Mouse (Mus musculus) heart, embryonic 16.5 days (tissue): ENCODE measurements around the gene Zfp934. TPM values are rescaled to one million over a fixed set of nuclear protein-coding genes. Genes with fewer than 3 reads are reported as not detected.
"Not testable (repeated sequence)": the region's sequence is repeated elsewhere in the genome, so short reads cannot be mapped to it uniquely, and the experiment has no call there.

ENCODE experiments used
- ATAC-seq: fragments of 200-750 bp; cut with Nextera tagmentation; replicated peaks from 2 replicates; pipeline ENCODE4 v1.8.0; 2017; ENCODE audit warnings: moderate number of reproducible peaks; ENCODE audit not compliant: insufficient read depth, low FRiP score; ENCODE audit errors: extremely low read depth
- H3K27ac ChIP-seq: fragments of 300-500 bp; sonication (generic); 2 replicates; pipeline ENCODE4 v1.5.1; 2014; ENCODE audit warnings: mild to moderate bottlenecking, low read length, control low read depth, moderate library complexity
- H3K27me3 ChIP-seq: fragments of 300-500 bp; sonication (generic); 2 replicates; pipeline ENCODE4 v1.6.1; 2014; ENCODE audit warnings: low read length, mixed read lengths; ENCODE audit not compliant: control insufficient read depth, insufficient read depth
- H3K36me3 ChIP-seq: fragments of 300-500 bp; sonication (generic); 2 replicates; pipeline ENCODE4 v1.6.1; 2014; ENCODE audit not compliant: control insufficient read depth, insufficient read depth
- H3K4me1 ChIP-seq: fragments of 300-500 bp; sonication (generic); 2 replicates; pipeline ENCODE4 v1.6.1; 2014; ENCODE audit warnings: low read length, mixed read lengths; ENCODE audit not compliant: control insufficient read depth, insufficient read depth
- H3K4me2 ChIP-seq: fragments of 300-500 bp; sonication (generic); 2 replicates; pipeline ENCODE4 v1.6.1; 2014; ENCODE audit warnings: low read depth, mild to moderate bottlenecking, control low read depth, low read length
- H3K4me3 ChIP-seq: fragments of 300-500 bp; sonication (generic); 2 replicates; pipeline ENCODE4 v1.5.1; 2014; ENCODE audit warnings: mild to moderate bottlenecking, control low read depth, low read length
- H3K9ac ChIP-seq: fragments of 300-500 bp; sonication (generic); 2 replicates; pipeline ENCODE4 v1.6.1; 2014; ENCODE audit warnings: low read length, control low read depth
- H3K9me3 ChIP-seq: fragments of 300-500 bp; sonication (generic); replicated peaks from 2 replicates; pipeline ENCODE4 v1.6.1; 2016; ENCODE audit warnings: low read length; ENCODE audit not compliant: control insufficient read depth
- WGBS: fragments of 180-500 bp; shearing (Covaris S2); extraction: QIAGEN DNeasy Blood & Tissue Kit; methylation state at CpG from one replicate; pipeline ENCODE4 v1.1.7; 2014; 5-methylcytosine and 5-hydroxymethylcytosine counted together
- microRNA-seq: library from miRNA; unstranded; fragments of <30 nt; microRNA quantifications from one replicate; pipeline ENCODE4, GENCODE M21; 2017
- polyA plus RNA-seq: library from polyadenylated mRNA; unstranded; fragments of >200 nt; fragmentation: Nextera tagmentation; extraction: Ambion mirVana; gene quantifications from 2 replicates; pipeline ENCODE4 v1.2.1, GENCODE M21; 2015

The Zfp934 gene
- polyA plus RNA-seq, 1 experiment from 2014 or later: 14.7 TPM

DNA sequence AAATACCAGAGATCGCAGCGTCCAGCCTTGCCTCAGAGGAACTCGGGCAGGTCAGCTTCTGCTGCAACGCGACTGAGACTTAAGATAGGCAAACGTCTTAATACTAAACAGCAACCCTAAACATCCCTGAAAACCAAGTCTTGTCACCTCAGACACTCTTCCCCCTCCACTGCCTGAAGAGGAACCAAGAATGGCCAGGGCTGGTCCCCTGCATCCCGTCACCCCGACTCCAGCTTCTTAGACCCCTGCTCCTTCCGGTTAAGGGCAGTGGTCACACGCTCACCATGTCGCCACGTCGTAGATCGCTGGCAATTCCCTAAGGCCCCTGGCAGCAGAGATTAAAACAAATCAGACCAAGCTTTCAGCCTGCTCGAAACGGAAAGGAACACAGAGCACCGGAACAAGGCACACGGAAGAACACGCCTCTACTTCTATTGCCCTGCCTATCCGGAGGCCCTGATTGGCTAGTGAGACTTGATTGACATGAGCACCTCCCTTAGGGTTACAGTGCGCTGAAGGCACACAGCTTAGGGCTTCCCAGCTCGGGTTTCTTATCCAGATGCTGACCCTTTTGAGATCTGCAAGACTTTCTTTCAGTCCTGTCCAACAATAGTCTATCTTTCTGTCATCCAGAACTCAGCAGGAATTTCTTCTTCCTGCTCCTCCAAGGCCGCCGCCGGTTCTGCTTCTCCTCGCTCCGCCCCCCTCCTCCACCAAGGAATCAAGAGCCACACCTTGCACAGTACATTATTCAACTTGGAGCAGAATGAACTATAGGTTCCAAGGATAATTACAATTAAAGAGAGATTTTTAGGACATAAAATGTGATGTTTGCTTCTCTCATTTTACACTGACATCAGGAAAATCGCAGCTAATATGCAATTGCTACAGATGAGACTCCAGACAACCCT, 104.3 kb downstream of the Zfp934 start, which contains the start of gene Gm49359:
Gm49359 (minus strand) TSS at position 409 of the 911 bp plus-strand sequence.
- ATAC-seq: peak; percentile 99
- 1% methylated on average over 28 of the region's 28 CpGs for WGBS

More for the DNA sequence above, 104.3 kb downstream of the Zfp934 start, which contains the start of gene Gm49359:
- Histone ChIP-seq H3K4me2 (peak within 1 kb of the TSS; percentile 59), H3K9ac (peak within 1 kb of the TSS; percentile 83), H3K27ac (peak within 1 kb of the TSS; percentile 81), H3K4me3 (peak within 1 kb of the TSS; percentile 76)
- H3K9me3 ChIP-seq, H3K27me3 ChIP-seq, H3K36me3 ChIP-seq, H3K4me1 ChIP-seq: not testable (repeated sequence)

Small RNAs within 50 kb of the gene (microRNA-seq; reads per million reads assigned to microRNA genes)
- not detected for gene Gm22256

Other genes with a start within 250 kb of the Zfp934 start
- 4.0 and 4.6 TPM in 2 replicates for gene Gm3604, start 188.0 kb downstream of the Zfp934 start, polyA plus RNA-seq
- 9.1 and 9.6 TPM in 2 replicates for gene Gm49359, start 104.4 kb downstream of the Zfp934 start, polyA plus RNA-seq
- 0.26 TPM in 1 of 2 replicates, not detected in the other for gene Zfp935, start 12.7 kb downstream of the Zfp934 start, polyA plus RNA-seq
- 5.9 and 6.5 TPM in 2 replicates for gene 6720489N17Rik, start 53.0 kb upstream of the Zfp934 start, polyA plus RNA-seq
- gene Platr25, start 189.5 kb upstream of the Zfp934 start, polyA plus RNA-seq: 12.7 and 14.3 TPM in 2 replicates
- gene Gm5141, start 214.6 kb upstream of the Zfp934 start, polyA plus RNA-seq: 5.5 and 8.0 TPM in 2 replicates